Mouse (Mus musculus): ENCODE results near the gene Adpgk.

- TF ChIP-seq CTCF (IDR thresholded peaks at IDR 0.05; ENCODE audit: borderline replicate concordance, insufficient read depth, low read length): no peak
- TF ChIP-seq POLR2A (IDR thresholded peaks at IDR 0.05; ENCODE audit: low read depth, low read length): no peak
Observed at GRCm38 (mm10) chr9:59346176-59346575, 54.8 kb downstream of the Adpgk start.
